ENCODE assay signal across 9 mouse cellular contexts in the genomic region with DNA sequence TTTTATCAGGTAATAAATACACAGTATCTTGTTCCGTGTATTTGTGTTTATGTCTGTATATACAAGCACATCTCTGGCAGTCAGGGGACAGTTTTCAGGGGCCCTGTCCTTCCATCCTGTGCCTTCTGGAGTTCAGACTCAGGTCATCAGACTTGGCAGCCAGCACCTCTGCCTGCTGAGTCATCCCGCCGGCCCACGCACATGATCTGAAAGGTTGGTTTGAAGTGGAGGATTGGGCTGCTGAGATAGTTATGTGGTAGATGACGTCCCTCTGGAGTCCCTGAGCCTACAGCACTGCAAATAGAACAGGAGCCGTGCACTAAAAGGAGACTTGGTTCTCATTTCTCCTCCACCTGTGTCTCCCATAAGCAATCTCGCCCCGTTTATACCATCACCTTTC. TPM values are rescaled to one million over a fixed set of nuclear protein-coding genes. Genes with fewer than 3 reads are reported as not detected.
A peak's percentile ranks its signal among the peaks of the same experiment; 100 is the strongest.
DNase-seq lines count a peak whose midpoint lies in the region; ATAC-seq lines count a peak whose summit lies in the region.
"Had no signal": no experiment of that assay in that cellular context is flagged by ENCODE, and none has a peak within 500 bp of the region (broad histone marks: within the 10 kb centered on the region; RNA-seq: fewer than 3 reads in every experiment).

No protein-coding gene starts in this region.

- no peaks in the 10 kb centered on the region for H3K27me3 ChIP-seq in hindbrain, embryonic 14.5 days (ENCODE audit: control insufficient read depth, insufficient read depth, low read length)
- H3K27me3 ChIP-seq in midbrain, embryonic 14.5 days (ENCODE audit: control insufficient read depth, insufficient read depth, low read length): no peaks in the 10 kb centered on the region

- 77% methylated on average over 8 of the region's 8 CpGs for WGBS in hindbrain, embryonic 14.5 days
- 91% methylated on average over 8 of the region's 8 CpGs for WGBS in midbrain, embryonic 14.5 days

- no peak for ATAC-seq in hindbrain, embryonic 14.5 days (ENCODE audit: low FRiP score)
- no peak for ATAC-seq in midbrain, embryonic 14.5 days (ENCODE audit: low FRiP score, low TSS enrichment)

- no peak overlapping the region for H3K4me2 ChIP-seq in hindbrain, embryonic 14.5 days (replicated peaks)
- no peak overlapping the region for H3K4me2 ChIP-seq in midbrain, embryonic 14.5 days (ENCODE audit: low read length)
- H3K4me2 ChIP-seq: limb, embryonic 13.5 days had no signal

- no peak overlapping the region for H3K9ac ChIP-seq in hindbrain, embryonic 14.5 days
- no peak overlapping the region for H3K9ac ChIP-seq in midbrain, embryonic 14.5 days (replicated peaks; ENCODE audit: low read length)
- H3K9ac ChIP-seq: limb, embryonic 13.5 days had no signal

- DNase-seq in urinary bladder, postnatal 14 days (ENCODE audit: low spot score): peak; percentile 63
- DNase-seq in urinary bladder, postnatal 10 days (ENCODE audit: low spot score): no peak
- DNase-seq in c-Kit-positive CD71-positive TER-119-negative erythroid progenitor cells, embryonic 14.5 days (ENCODE audit: low read depth): peak; percentile 17
- peak; percentile 70 for DNase-seq in heart, postnatal 4 days
- DNase-seq in spleen, postnatal 36 days (ENCODE audit: low spot score in 2 of 2): peak; percentile 23 to 58
- DNase-seq in hindbrain, embryonic 14.5 days (ENCODE audit: low spot score): no peak
- DNase-seq in midbrain, embryonic 14.5 days: no peak

- no peaks in the 10 kb centered on the region for H3K4me1 ChIP-seq in hindbrain, embryonic 14.5 days (replicated peaks; ENCODE audit: control insufficient read depth, insufficient read depth, low read length)
- H3K4me1 ChIP-seq in midbrain, embryonic 14.5 days (ENCODE audit: control insufficient read depth, insufficient read depth, low read length): peaks cover 8% of the 10 kb centered on the region
- H3K4me1 ChIP-seq: limb, embryonic 13.5 days had no signal

- H3K27ac ChIP-seq in hindbrain, embryonic 14.5 days: no peak overlapping the region
- H3K27ac ChIP-seq in midbrain, embryonic 14.5 days (replicated peaks; ENCODE audit: low read depth, low read length): no peak overlapping the region
- H3K27ac ChIP-seq: limb, embryonic 13.5 days had no signal

- H3K4me3 ChIP-seq in hindbrain, embryonic 14.5 days (replicated peaks; ENCODE audit: low read length): no peak overlapping the region
- H3K4me3 ChIP-seq in midbrain, embryonic 14.5 days (replicated peaks; ENCODE audit: low read depth, low read length): no peak overlapping the region
- H3K4me3 ChIP-seq: limb, embryonic 13.5 days had no signal

- H3K9me3 ChIP-seq in hindbrain, embryonic 14.5 days (ENCODE audit: control insufficient read depth, low read length): no peaks in the 10 kb centered on the region
- no peaks in the 10 kb centered on the region for H3K9me3 ChIP-seq in midbrain, embryonic 14.5 days (ENCODE audit: control insufficient read depth, low read length)
- H3K9me3 ChIP-seq: limb, embryonic 13.5 days had no signal

- peaks cover 51% of the 10 kb centered on the region for H3K36me3 ChIP-seq in hindbrain, embryonic 14.5 days (replicated peaks; ENCODE audit: control insufficient read depth, insufficient read depth)
- peaks cover 43% of the 10 kb centered on the region for H3K36me3 ChIP-seq in midbrain, embryonic 14.5 days (ENCODE audit: control insufficient read depth, insufficient read depth, low read length)

RNA-seq across cellular contexts. Expression of a gene that starts 54.8 kb away (rescaled TPM):
- total RNA-seq in heart, postnatal 4 days (2021): not detected
- polyA plus RNA-seq in hindbrain, embryonic 14.5 days (2014; fragmentation: Nextera tagmentation; extraction: Ambion mirVana): 23.0 and 25.1 TPM in 2 replicates
- polyA plus RNA-seq in midbrain, embryonic 14.5 days (2014; fragmentation: Nextera tagmentation; extraction: Ambion mirVana): 16.2 and 25.1 TPM in 2 replicates
- polyA plus RNA-seq: spleen, adult 2 months had no signal

Comparison
In these comparisons a context has a peak if more than half of its experiments do, and no peak if none do; other contexts are left out.
1. DNase-seq: peak in urinary bladder, postnatal 14 days (single experiment), c-Kit-positive CD71-positive TER-119-negative erythroid progenitor cells, embryonic 14.5 days (single experiment), heart, postnatal 4 days (single experiment) and spleen, postnatal 36 days (2 of 2); none in urinary bladder, postnatal 10 days (single experiment), hindbrain, embryonic 14.5 days (single experiment) and midbrain, embryonic 14.5 days (single experiment).